ENCODE assay signal across 22 mouse cellular contexts in the genomic region with DNA sequence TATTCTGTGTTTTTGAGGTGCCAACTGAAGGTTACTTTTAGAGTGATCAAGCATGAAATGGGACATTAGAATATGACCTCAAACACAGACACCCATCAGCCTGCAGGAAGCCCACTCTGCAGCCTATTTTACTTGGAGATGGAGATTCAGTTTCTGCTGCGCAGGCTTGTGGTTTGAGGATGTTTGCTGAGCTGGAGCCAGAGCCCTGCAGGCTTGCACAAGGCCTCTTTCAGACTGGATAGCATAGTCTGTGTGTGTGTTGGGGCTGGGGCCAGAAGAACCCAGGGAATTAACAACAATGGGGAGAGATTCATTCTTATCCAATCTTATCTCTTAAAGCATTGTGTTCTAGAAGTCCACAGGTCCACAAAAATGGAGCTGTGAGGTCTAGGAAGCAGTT. TPM values are rescaled to one million over a fixed set of nuclear protein-coding genes. Genes with fewer than 3 reads are reported as not detected.
DNase-seq lines count a peak whose midpoint lies in the region; ATAC-seq lines count a peak whose summit lies in the region.
"Had no signal": no experiment of that assay in that cellular context is flagged by ENCODE, and none has a peak within 500 bp of the region (broad histone marks: within the 10 kb centered on the region; RNA-seq: fewer than 3 reads in every experiment).

No protein-coding gene starts in this region.

- WGBS in lung, embryonic 16.5 days: 64% methylated on average over 1 of the region's 1 CpGs
- 78% methylated on average over 1 of the region's 1 CpGs for WGBS in heart, embryonic 10.5 days

- H3K9me3 ChIP-seq in lung, embryonic 16.5 days (ENCODE audit: control insufficient read depth, low read length): no peaks in the 10 kb centered on the region
- no peaks in the 10 kb centered on the region for H3K9me3 ChIP-seq in heart, embryonic 10.5 days
- H3K9me3 ChIP-seq: embryonic facial prominence, embryonic 12.5 days; forebrain, embryonic 13.5 days; heart, embryonic 15.5 days; hindbrain, embryonic 15.5 days had no signal

- no peaks in the 10 kb centered on the region for H3K36me3 ChIP-seq in lung, embryonic 16.5 days (ENCODE audit: control insufficient read depth, insufficient read depth, low read length)
- H3K36me3 ChIP-seq in heart, embryonic 10.5 days: no peaks in the 10 kb centered on the region
- H3K36me3 ChIP-seq: embryonic facial prominence, embryonic 12.5 days; heart, embryonic 15.5 days; hindbrain, embryonic 15.5 days had no signal

- no peak overlapping the region for H3K4me2 ChIP-seq in lung, embryonic 16.5 days (ENCODE audit: low read depth, low read length)
- H3K4me2 ChIP-seq: embryonic facial prominence, embryonic 12.5 days; forebrain, embryonic 13.5 days; heart, embryonic 11.5 days; heart, embryonic 15.5 days; hindbrain, embryonic 15.5 days had no signal

- H3K27ac ChIP-seq in lung, embryonic 16.5 days (ENCODE audit: low read length): no peak overlapping the region
- no peak overlapping the region for H3K27ac ChIP-seq in heart, embryonic 10.5 days
- H3K27ac ChIP-seq: embryonic facial prominence, embryonic 12.5 days; forebrain, embryonic 13.5 days; heart, embryonic 15.5 days; hindbrain, embryonic 15.5 days had no signal

- H3K4me1 ChIP-seq in lung, embryonic 16.5 days (replicated peaks; ENCODE audit: control insufficient read depth, insufficient read depth, low read length): peaks cover 26% of the 10 kb centered on the region
- H3K4me1 ChIP-seq in heart, embryonic 10.5 days: peaks cover 15% of the 10 kb centered on the region

- H3K27me3 ChIP-seq in lung, embryonic 16.5 days (ENCODE audit: control insufficient read depth, insufficient read depth, low read depth, low read length): no peaks in the 10 kb centered on the region
- no peaks in the 10 kb centered on the region for H3K27me3 ChIP-seq in heart, embryonic 10.5 days (ENCODE audit: insufficient read depth, poor library complexity, severe bottlenecking)
- H3K27me3 ChIP-seq: embryonic facial prominence, embryonic 12.5 days; forebrain, embryonic 13.5 days; heart, embryonic 15.5 days; hindbrain, embryonic 15.5 days had no signal

- peak; percentile 47; the same call in 1 of the 2 replicates for ATAC-seq in lung, embryonic 16.5 days (ENCODE audit: low read depth)
- ATAC-seq in common myeloid progenitor, adult 5-6 weeks (replicated peaks; ENCODE audit: low read depth, poor library complexity, severe bottlenecking): peak; percentile 31; the same call in 1 of the 2 replicates
- peak; percentile 52; the same call in 1 of the 2 replicates for ATAC-seq in megakaryocyte progenitor cell, adult 5-6 weeks (replicated peaks; ENCODE audit: poor library complexity)
- ATAC-seq: forebrain, embryonic 13.5 days; forebrain, postnatal 0 days; intestine, embryonic 16.5 days had no signal

- no peak overlapping the region for H3K9ac ChIP-seq in lung, embryonic 16.5 days (ENCODE audit: low read length)
- H3K9ac ChIP-seq: embryonic facial prominence, embryonic 12.5 days; forebrain, embryonic 13.5 days; forebrain, postnatal 0 days; heart, embryonic 15.5 days; hindbrain, embryonic 15.5 days had no signal

- no peak overlapping the region for H3K4me3 ChIP-seq in lung, embryonic 16.5 days (ENCODE audit: low read length)
- no peak overlapping the region for H3K4me3 ChIP-seq in heart, embryonic 10.5 days
- H3K4me3 ChIP-seq: embryonic facial prominence, embryonic 12.5 days; forebrain, embryonic 13.5 days; heart, embryonic 15.5 days; hindbrain, embryonic 15.5 days had no signal

- DNase-seq in lung, postnatal 4 days: no peak
- DNase-seq in adrenal gland, postnatal 4 days (ENCODE audit: low spot score in 2 of 2): no peak
- DNase-seq in thymus, postnatal 10 days (ENCODE audit: low spot score in 2 of 2): no peak
- DNase-seq in heart, embryonic 10.5 days (ENCODE audit: low spot score): no peak
- DNase-seq: adrenal gland, adult 8-10 months; adrenal gland, postnatal 36 days; cerebellum, adult 18-20 months; cerebellum, postnatal 10 days; embryo, embryonic 11 days; forebrain, postnatal 0 days; gastrocnemius, postnatal 25 days; heart, adult 18-20 months; heart, postnatal 14 days had no signal

RNA-seq across cellular contexts. Expression of gene Retreg1, which starts 30.6 kb away (rescaled TPM):
- 13.3 and 13.6 TPM in 2 replicates for polyA plus RNA-seq in lung, embryonic 16.5 days (2015; fragmentation: Nextera tagmentation; extraction: Ambion mirVana)
- 77.9 and 95.7 TPM in 2 replicates for total RNA-seq in common myeloid progenitor, adult 5-6 weeks (2017)
- total RNA-seq in megakaryocyte progenitor cell, adult 5-6 weeks (2015): 34.5 and 37.8 TPM in 2 replicates
- total RNA-seq in megakaryocyte progenitor cell, adult 5-6 weeks (2017): 40.9 and 44.1 TPM in 2 replicates
- 10 to 100 TPM; 33.5 to 40.0 TPM for total RNA-seq in adrenal gland, postnatal 4 days (2021)
- polyA plus RNA-seq in heart, embryonic 10.5 days (2016; fragmentation: Nextera tagmentation; extraction: Ambion mirVana): 20.2 and 38.4 TPM in 2 replicates
